Mouse (Mus musculus): ENCODE data around the gene 1700122O11Rik.
A peak's percentile ranks its signal among the peaks of the same experiment; 100 is the strongest.

Gene 1700122O11Rik

GRCm38 (mm10) chr17:48028250-48028649, 9.8 kb downstream of the 1700122O11Rik start:
- DNase-seq (ENCODE audit: low spot score): no peak

DNA sequence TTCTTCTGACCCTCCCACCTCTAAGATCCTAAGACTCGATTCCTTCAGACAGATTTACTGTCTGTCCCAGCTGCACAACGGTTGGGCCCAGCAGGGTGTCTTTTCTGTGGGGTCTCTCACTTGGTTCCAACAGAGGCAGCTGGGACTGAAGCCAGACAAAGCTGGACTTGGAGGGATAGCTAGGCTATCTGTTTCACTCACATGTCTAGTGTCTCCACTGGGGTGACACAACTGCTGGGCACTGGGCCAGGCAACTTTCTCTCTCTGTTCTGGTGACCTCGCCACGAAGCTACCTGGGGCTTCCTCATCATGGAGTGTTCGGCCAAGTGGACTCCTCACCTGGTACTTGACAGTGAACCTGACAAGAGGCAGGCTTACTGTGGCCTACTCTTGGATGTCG, 10.4 kb downstream of the 1700122O11Rik start:
- no peak for DNase-seq (ENCODE audit: low spot score)

- DNase-seq (ENCODE audit: low spot score): no peak
These were observed 11.1 kb downstream of the 1700122O11Rik start for GRCm38 (mm10) chr17:48027019-48027418.

- no peak for DNase-seq (ENCODE audit: low spot score)
These were observed 14.0 kb downstream of the 1700122O11Rik start for GRCm38 (mm10) chr17:48024045-48024444.

DNA sequence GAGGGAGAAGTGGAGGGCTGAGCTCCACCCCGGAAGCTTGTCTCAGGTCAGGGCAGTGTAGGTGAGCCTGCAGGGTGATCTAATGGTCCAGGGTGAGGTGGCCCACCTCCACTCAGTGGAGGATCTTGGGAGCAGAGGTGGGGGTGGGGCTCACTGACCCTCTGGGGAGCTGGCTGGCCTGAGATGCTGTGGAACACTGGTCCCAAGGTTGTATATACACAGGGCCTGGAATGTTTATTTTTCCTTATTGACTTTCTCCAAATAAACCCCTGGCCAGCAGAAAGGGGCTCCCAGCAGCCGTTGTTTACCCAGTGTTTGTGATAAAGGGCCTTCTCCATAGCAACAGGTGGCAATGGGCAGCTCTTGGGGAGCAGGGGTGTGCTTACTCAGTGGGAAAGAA, 18.5 kb downstream of the 1700122O11Rik start:
- no peak for DNase-seq (ENCODE audit: low spot score)

- DNase-seq (ENCODE audit: low spot score): no peak
These were observed 21.5 kb downstream of the 1700122O11Rik start for GRCm38 (mm10) chr17:48016566-48016965.

DNA sequence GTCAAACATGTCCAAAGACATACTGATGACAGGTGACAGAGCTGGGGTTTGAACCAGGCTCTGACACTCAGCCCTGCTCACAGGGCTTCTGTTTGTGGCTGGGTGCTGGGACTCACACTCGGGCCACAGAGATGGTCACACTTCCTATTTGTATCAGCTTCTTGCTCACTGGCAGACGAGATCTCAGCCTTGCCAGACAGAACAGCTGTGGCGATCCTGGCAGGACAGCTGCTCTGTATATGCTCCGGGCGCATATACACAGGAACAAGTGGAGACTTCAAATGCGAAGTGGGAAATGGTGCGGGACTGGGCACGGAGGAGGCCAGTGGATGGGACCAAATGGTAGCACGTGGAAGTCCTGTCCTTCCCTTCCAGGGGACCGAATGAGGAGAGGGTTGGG, 25.5 kb downstream of the 1700122O11Rik start:
- DNase-seq (ENCODE audit: low spot score): no peak

GRCm38 (mm10) chr17:48011105-48011504, 27.0 kb downstream of the 1700122O11Rik start:
- no peak for DNase-seq (ENCODE audit: low spot score)

- DNase-seq (ENCODE audit: low spot score): no peak
These were observed 27.8 kb downstream of the 1700122O11Rik start for GRCm38 (mm10) chr17:48010283-48010682.

DNA sequence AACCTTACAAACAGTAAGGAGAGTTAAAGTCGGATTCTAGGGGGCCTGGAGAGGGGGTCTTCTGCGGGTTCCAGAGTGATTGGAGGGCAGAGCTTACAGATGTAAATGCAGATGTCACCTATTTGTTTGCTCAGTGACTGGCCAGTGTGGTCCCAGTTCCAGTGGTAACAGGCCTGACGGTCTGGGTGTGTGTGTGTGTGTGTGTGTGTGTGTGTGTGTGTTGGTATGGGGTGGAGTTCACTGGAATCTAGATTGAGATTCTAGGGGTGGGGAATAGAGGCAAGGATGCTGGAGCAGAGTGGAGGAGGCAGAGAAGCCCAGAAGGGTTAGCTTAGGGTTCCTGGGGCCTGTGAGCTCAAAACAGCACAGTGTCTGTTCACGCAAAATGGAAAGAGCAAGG, 32.3 kb downstream of the 1700122O11Rik start:
- DNase-seq (ENCODE audit: low spot score): no peak

- DNase-seq (ENCODE audit: low spot score): no peak
These were observed 33.0 kb downstream of the 1700122O11Rik start for GRCm38 (mm10) chr17:48005091-48005490.

DNA sequence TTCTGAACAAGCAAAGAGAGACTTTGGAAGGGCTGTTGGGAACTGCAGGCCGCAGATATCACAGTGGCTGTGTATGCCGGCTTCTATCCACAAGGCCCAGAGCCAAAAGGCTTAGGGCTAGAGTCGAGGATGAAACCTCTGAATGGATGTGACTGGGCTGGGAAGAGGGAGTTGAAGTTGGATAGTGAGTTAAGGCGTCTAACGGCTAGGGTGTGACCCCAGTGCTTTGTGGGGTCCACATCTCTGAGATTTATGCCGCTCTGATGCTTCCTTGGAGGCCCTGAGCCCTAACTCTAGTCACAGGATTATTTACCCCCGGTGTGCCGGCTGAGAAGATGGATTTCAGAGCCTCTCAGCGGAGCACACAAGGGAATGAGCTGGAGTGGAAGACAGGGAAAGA, 33.5 kb downstream of the 1700122O11Rik start:
- DNase-seq (ENCODE audit: low spot score): no peak

GRCm38 (mm10) chr17:48002486-48002885, 35.6 kb downstream of the 1700122O11Rik start:
- no peak for DNase-seq (ENCODE audit: low spot score)

GRCm38 (mm10) chr17:48001586-48002361, 36.3 kb downstream of the 1700122O11Rik start:
- peak; percentile 59 for DNase-seq (ENCODE audit: low spot score)

DNA sequence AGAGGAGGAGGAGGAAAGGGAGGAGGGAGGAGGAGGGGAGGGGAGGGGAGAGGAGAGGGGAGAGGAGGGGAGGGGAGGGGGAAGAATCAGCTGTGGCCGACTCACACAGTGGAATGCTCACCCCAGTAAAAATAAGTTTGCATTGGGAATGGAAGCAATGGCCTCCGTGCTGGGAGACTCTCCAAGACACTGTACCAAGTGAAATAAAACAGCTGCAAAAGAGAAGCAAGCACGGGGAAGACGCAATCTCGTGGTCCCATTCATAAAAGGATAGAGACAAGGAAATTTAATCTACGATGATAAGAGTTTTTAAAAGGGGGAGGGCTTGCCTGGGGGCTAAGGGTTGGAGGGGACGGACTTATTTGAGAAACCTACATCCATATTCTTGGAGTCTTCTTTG, 36.9 kb downstream of the 1700122O11Rik start:
- DNase-seq (ENCODE audit: low spot score): no peak

GRCm38 (mm10) chr17:47999812-48000211, 38.3 kb downstream of the 1700122O11Rik start:
- no peak for DNase-seq (ENCODE audit: low spot score)

- no peak for DNase-seq (ENCODE audit: low spot score)
These were observed 38.7 kb downstream of the 1700122O11Rik start for GRCm38 (mm10) chr17:47999403-47999802.

- no peak for DNase-seq (ENCODE audit: low spot score)
These were observed 40.3 kb downstream of the 1700122O11Rik start for GRCm38 (mm10) chr17:47997806-47998205.

DNA sequence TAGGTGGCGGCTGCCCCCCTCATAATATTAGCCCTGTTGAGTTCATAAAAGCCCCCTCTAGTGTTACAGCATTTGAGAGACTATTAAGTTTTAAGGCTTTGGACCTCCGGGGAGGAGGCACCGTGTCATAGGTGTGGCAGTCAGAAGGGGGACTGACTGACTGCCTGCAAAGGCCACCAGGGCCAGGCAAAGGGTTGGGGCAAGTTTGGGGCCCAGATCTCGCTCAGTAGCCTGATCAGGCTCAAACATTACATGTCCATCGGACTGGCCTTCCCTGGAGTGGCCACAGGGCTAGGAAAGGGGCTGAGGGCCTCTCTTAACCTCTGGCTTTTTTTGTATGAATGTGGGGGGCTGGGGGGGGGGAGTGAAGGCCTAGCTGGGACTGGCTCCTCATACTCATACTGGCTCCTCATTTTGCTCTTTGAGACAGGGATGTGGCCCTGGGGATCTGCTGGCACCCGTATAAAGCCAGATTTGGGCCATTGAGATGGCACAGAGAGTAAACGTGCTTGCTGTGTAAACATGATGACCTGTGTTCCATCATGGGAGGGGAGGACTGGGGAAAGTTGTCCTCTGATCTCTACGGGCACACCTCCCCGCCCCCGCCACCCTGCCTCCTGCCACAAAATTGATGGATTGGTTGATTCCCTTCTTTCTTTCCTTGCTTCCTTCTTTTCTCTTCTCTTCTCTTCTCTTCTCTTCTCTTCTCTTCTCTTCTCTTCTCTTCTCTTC, 47.5 kb downstream of the 1700122O11Rik start:
- no peak for DNase-seq (ENCODE audit: low spot score)

- peak; percentile 10 for DNase-seq (ENCODE audit: low spot score)
These were observed 48.1 kb downstream of the 1700122O11Rik start for GRCm38 (mm10) chr17:47989951-47990378.

- DNase-seq (ENCODE audit: low spot score): no peak
These were observed 49.3 kb downstream of the 1700122O11Rik start for GRCm38 (mm10) chr17:47988811-47989210.

GRCm38 (mm10) chr17:47988074-47988473, 50.0 kb downstream of the 1700122O11Rik start:
- no peak for DNase-seq (ENCODE audit: low spot score)

Data from T-cell, adult 2 months (primary cell).